Mouse (Mus musculus): ENCODE results near the gene Prorsd1.
"Not testable (repeated sequence)": the region's sequence is repeated elsewhere in the genome, so short reads cannot be mapped to it uniquely, and the experiment has no call there.

Gene Prorsd1

GRCm38 (mm10) chr11:29514682-29515412 is at the start of gene Prorsd1:
Gene Prorsd1, minus strand, starts transcription at chr11:29515033.
- peak; percentile 79 for DNase-seq (ENCODE audit: low spot score)

GRCm38 (mm10) chr11:29563406-29563805 is 48.6 kb upstream of the Prorsd1 start:
- DNase-seq (ENCODE audit: low spot score), result no peak

- DNase-seq (ENCODE audit: low spot score), result no peak
Observed at GRCm38 (mm10) chr11:29560990-29561389, 46.2 kb upstream of the Prorsd1 start.

DNA sequence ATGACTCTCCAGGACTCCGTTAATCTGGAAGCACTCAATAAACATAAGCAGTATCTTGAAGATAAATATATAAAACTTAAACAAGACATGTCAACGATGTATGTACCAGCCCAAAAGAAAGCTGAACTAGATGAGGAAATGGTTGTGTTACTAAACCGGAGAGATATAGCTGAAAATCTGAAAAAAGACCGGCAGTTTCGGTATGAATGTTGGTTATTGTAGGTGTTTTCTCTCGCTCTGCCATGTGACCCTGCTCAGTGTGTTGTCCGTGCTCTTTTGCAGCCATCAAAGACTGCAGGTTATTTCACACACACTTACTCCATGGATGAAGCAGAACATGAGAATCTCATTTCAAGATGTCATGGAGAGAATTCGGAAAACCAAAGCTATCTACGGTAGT is 45.6 kb upstream of the Prorsd1 start:
- DNase-seq (ENCODE audit: low spot score), result no peak

GRCm38 (mm10) chr11:29549425-29549778 is 34.6 kb upstream of the Prorsd1 start:
- no peak for DNase-seq (ENCODE audit: low spot score)

GRCm38 (mm10) chr11:29548504-29549424 is 33.9 kb upstream of the Prorsd1 start:
- no peak for DNase-seq (ENCODE audit: low spot score)

- DNase-seq (ENCODE audit: low spot score), result peak; percentile 91
Observed at GRCm38 (mm10) chr11:29547752-29548503, 33.1 kb upstream of the Prorsd1 start, which contains the start of the genes Clhc1 and Rps27a. Gene Clhc1, plus strand, starts transcription at chr11:29547950. Gene Rps27a, minus strand, starts transcription at chr11:29548109.

DNA sequence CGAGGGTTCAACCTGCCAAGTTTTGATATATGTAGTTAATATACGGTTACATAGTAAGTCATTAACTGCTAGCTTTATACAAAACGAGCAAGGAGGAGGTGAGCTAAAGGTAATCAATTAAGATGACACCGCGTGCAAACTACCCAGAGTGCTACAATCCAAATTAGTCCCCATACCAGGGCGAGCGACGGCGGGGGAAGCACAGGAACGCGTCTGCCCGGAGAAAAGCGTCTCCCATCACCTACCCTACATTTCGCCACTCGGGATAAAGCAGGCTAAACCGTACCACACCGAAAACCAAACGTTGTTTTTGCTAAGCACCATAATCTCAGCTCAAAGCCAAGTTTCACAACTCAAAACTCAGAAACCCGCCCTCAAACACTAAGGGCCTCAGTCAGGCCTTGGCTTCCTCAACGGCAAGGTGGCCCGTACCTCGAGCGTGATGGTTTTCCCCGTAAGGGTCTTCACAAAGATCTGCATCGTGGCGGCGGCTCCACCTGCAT is 32.5 kb upstream of the Prorsd1 start:
- DNase-seq (ENCODE audit: low spot score), result peak; percentile 26

GRCm38 (mm10) chr11:29546762-29547161 is 31.9 kb upstream of the Prorsd1 start:
- DNase-seq (ENCODE audit: low spot score), result no peak

- not testable (repeated sequence) for DNase-seq (ENCODE audit: low spot score)
Observed at GRCm38 (mm10) chr11:29546297-29546696, 31.5 kb upstream of the Prorsd1 start.

DNA sequence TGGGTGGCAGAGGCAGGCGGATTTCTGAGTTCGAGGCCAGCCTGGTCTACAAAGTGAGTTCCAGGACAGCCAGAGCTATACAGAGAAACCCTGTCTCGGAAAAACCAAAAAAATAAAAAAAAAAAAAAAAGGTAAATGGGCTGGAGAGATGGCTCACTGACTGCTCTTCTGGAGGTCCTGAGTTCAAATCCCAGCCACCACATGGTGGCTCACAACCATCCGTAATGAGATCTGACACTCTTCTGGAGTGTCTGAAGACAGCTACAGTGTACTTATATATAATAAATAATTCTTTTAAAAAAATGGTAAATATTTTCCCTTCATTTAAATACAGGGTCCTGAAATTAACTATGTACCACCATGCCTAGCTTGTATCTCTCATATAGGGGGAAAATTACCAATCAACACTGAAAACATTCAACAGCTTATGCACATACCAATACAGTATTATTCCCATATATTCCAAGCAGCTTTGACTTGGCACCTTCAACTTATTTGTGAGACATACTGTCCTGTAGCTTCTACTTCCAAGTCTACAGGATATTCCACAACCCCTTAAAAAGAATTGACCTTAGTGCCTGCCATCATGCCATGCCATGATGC is 30.4 kb upstream of the Prorsd1 start:
- DNase-seq (ENCODE audit: low spot score), result not testable (repeated sequence)

GRCm38 (mm10) chr11:29544225-29544945 is 29.6 kb upstream of the Prorsd1 start:
- DNase-seq (ENCODE audit: low spot score), result no peak

- no peak for DNase-seq (ENCODE audit: low spot score)
Observed at GRCm38 (mm10) chr11:29538201-29538600, 23.4 kb upstream of the Prorsd1 start.

- peak; percentile 75 for DNase-seq (ENCODE audit: low spot score)
Observed at GRCm38 (mm10) chr11:29525988-29526794, 11.4 kb upstream of the Prorsd1 start, which contains the start of gene Mtif2. Gene Mtif2, plus strand, starts transcription at chr11:29526408.

GRCm38 (mm10) chr11:29514325-29514681 is 530 bp downstream of the Prorsd1 start:
- DNase-seq (ENCODE audit: low spot score), result no peak

DNA sequence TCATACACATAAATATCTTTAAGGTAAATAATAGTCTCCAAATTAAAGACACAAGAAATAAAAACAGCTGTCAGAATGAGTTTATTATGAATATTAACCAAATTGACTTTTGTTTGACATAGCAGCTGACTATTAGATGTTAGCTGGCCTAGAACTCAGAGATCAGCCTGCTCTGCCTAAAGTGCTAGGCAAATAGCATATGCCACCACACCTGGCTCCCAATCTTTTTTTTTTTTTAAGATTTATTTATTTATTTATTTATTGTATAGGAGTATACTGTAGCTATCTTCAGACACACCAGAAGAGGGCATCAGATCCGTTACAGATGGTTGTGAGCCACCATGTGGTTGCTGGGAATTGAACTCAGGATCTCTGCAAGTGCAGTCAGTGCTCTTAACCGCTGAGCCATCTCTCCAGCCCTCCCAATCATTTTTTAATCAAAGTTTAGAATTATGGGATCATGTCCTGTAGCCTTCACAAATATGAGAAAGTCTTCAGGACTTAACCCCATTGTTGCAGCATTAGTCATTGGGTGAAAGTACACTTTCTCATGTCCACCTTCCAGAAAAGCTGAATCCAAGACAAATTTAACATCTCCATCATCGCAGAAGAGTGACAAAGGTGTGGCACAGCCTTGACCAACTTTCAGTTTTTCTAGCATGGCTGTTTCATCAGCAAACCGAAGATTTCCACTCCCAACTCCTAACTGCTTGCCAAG is 1.9 kb downstream of the Prorsd1 start:
- DNase-seq (ENCODE audit: low spot score), result no peak

- DNase-seq (ENCODE audit: low spot score), result no peak
Observed at GRCm38 (mm10) chr11:29509421-29509820, 5.4 kb downstream of the Prorsd1 start.

- DNase-seq (ENCODE audit: low spot score), result no peak
Observed at GRCm38 (mm10) chr11:29504899-29505625, 9.8 kb downstream of the Prorsd1 start.

All from layer of hippocampus, adult 11-12 months (tissue).